Mouse (Mus musculus) C2C12 (cell line): ENCODE results near the gene Gskip.

Experiments
- CEBPB ChIP-seq: IDR thresholded peaks from one replicate; pipeline ENCODE4 v1.6.1; 2011; ENCODE audit warnings: low read depth, mild to moderate bottlenecking, control low read depth, moderate library complexity
- CTCF ChIP-seq: IDR thresholded peaks from one replicate; pipeline ENCODE4 v1.5.1; 2011; ENCODE audit not compliant: control insufficient read depth, insufficient read depth, insufficient read length
- FOSL1 ChIP-seq: IDR thresholded peaks from one replicate; pipeline ENCODE4 v1.8.0; 2011; ENCODE audit warnings: mild to moderate bottlenecking, low read length; ENCODE audit not compliant: poor library complexity, insufficient read depth, severe bottlenecking
- MAX ChIP-seq: IDR thresholded peaks from one replicate; pipeline ENCODE4 v1.6.1; 2011; ENCODE audit warnings: mild to moderate bottlenecking, control low read depth
- MYOD1 ChIP-seq: IDR thresholded peaks from one replicate; pipeline ENCODE4 v1.6.1; 2011; ENCODE audit warnings: low read depth; ENCODE audit not compliant: control insufficient read depth, insufficient read length
- USF1 ChIP-seq: IDR thresholded peaks from one replicate; pipeline ENCODE4 v1.6.1; 2011; ENCODE audit warnings: low read depth, mild to moderate bottlenecking, control low read depth, moderate library complexity

DNA sequence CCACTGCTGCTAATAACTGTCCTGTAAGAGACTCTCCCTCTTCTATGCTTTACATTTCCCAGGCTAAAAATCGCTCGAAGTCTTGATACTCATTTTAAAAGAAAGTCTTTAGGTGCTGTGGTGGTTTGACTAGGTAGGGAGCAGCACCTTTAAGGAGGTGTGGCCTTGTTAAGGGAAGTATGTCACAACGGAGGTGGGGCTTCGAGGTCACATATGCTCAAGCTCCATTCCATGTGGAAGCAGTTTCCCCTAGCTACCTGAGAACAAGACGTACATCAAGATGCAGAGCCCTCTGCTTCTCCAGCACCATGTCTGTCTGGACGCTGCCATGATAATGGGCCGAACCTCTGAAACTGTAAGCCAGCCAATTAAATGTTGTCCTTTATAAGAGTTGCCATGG, 6.4 kb upstream of the Gskip start:
- no peak for TF ChIP-seq CTCF
- no peak for TF ChIP-seq USF1
- no peak for TF ChIP-seq CEBPB
- TF ChIP-seq MAX: no peak
- TF ChIP-seq MYOD1: no peak
- no peak for TF ChIP-seq FOSL1
